Mouse (Mus musculus): ENCODE measurements around the gene Cntnap2. TPM values are rescaled to one million over a fixed set of nuclear protein-coding genes. Genes with fewer than 3 reads are reported as not detected.
"Not testable (repeated sequence)": the region's sequence is repeated elsewhere in the genome, so short reads cannot be mapped to it uniquely, and the experiment has no call there.

Cntnap2 gene
- total RNA-seq, 2 experiments from 2014 or later, result 121 to 130 TPM

GRCm38 (mm10) chr6:47256227-47256887, 2197.2 kb downstream of the Cntnap2 start:
- no peak for DNase-seq

DNA sequence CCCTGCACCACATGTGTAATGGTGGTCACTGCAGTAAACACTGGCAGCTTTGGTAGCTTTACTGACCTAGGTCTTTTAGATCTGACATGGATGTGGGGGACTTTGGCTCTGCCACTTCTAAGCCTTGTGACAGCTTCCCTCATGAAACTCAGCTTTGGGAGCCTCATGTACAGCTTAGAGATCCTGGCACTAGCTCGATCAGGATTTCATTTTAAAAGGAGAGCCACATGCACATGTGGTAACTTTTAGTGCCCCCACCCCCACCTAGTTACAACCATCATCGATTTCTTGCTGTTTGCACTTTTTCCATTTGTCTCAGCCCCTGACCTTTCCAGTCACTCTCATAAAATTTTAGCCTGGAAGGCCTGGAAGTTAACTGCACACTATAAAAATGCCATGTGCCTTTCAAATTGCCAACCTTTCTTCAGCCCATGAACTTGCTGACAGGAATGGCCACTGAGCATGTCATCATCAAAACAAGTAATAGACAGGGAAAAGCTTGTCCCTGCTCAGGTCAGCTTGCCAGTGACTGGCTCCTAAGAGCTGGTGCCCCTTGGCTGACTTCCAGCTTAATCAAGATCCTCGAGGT, 2197.9 kb downstream of the Cntnap2 start:
- DNase-seq, result no peak

DNA sequence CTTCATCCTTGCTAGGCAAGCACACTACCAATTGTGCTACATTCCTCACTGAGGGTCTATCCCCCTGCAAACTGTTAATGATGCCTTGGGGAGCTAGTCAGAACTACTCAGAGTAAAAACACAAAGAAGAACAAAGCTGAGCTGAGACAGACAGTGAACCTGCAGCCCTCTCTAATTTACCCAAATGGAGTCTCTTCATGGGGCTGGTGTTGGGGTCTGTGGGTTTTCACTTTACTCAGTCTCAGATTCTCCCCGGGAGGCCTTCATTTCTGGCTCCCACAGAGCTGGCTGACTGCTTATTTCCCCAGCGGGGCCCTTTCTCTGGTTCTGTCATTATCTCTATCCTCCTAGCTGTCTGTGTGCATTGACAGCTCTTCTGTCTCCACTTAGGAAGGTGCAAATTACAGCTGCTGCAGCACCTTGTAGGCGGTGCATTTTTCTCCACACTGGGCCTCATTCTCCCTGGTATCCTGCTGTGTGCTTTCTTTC, 2200.5 kb downstream of the Cntnap2 start:
- DNase-seq, result no peak

- DNase-seq, result no peak
These were observed 2208.1 kb downstream of the Cntnap2 start for GRCm38 (mm10) chr6:47267236-47267635.

DNA sequence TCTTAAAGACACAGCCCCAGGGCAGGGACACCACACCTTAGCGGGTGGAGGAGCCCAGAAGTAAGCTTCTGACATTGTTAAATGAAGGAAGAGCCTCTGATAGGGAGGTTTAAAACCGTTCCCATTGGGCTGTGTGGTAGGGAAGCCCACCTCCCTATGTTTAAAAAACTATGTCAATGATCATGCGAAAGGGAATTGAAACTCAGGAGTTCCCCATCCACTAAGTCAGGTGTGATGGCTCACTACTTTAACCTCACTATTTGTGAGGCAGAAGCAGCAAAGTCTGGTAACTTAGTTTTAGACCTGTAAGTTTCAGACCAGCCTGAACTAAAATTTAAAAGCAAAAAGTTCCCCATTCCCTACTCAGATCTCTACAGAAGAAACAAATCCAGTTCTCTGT, 2210.3 kb downstream of the Cntnap2 start:
- DNase-seq, result no peak

DNA sequence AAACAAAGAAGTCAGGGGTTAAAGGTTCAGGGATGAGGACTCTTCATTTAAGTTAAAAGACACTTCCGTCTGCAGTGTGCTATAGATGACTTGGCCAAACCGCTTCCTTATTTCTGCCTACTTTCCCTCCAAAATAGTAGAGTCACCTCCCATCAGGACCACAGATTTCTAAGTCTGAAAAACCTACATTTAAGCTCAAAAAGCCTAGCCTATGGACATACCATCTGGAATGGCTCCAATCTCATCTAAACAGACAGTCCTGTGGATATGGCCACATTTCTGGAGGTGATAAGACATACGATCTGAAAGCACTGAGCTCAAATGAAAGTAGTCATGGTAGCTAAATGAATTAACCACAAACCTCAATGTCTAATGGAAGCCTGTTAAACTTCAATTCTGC, 2212.4 kb downstream of the Cntnap2 start:
- DNase-seq, result no peak

DNA sequence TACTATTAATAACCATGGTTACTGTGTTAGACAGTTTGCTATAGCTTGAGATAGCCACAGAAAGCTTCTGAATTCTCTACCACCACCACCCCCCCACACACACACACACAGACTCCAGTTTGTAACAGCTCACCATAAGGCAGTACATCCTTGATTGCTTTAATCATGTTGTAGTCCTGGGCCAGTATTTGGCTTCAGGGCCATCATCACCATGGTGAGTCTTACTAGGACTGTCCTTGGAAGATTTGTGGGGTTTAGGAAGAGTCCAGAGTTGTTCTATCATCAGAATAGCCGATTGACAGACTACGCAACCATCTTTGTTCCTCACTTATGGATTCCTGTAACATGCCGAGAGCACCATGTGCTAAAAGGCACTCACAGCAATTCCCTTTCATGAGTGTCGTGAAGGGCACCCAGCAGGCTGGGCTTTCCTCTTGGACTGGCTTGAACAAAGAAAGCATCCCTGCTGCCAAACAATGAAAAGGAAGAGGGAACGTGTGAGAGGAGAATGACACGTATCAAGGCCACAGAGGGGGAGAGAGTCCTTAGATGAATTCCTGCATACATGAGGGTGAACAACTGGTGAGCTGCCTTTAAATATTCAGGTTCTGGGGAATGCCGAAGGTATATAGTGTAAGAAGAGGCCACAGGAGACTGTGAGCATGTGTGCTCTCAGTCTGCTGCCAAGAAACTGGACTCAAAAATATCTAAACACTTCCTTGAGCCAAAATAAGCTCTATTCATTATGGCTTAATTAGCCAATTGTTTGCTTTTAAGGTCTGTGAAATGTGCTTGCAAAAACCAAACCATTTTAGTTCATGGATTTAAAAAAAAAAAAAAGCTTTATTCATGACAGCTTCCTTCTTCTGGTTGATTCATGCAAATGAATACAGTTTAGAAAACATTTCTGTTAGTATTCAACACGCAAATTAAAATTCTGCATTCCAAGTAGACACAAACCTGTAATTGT, 2213.7 kb downstream of the Cntnap2 start:
- DNase-seq, result no peak

DNA sequence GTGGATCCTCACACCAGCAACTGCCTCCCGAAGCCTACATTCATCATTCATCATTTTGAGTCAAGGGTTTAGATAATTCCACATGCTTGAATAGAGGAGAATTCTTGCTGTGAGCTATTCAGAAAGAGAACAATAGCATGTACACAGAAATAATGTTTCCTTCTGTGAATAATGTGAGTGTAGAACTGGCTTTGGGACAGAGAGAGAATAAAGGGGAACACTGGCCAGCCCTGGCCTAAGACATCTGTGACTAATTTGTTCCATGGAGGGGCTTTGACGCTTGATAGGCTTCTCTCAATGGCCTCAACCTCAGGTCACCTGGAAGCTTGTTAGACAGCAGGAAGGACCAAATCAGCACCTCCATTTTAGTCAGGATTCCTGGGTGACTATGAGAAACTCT, 2215.9 kb downstream of the Cntnap2 start:
- no peak for DNase-seq

GRCm38 (mm10) chr6:47279183-47279582, 2220.0 kb downstream of the Cntnap2 start:
- DNase-seq, result no peak

GRCm38 (mm10) chr6:47281584-47281983, 2222.4 kb downstream of the Cntnap2 start:
- no peak for DNase-seq

GRCm38 (mm10) chr6:47284794-47285193, 2225.6 kb downstream of the Cntnap2 start:
- no peak for DNase-seq

DNA sequence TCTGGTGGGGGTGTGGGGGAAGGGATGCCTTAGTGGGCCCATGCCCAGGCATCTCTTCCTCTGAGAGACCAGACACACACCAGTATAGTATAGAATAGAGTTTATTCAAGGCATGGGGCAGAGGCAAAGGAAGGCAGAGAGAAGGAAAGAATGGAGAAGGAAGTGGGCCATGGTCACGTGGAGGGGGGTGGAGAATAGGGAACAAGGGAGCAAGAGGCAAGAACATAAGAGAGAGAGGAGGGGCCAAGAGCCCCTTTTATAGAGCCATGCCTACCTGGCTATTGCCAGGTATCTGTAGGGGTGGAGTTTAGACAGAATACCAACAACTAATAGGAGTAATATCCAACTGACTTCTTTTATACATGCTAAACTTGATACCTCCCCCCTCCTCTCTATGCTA, 2226.6 kb downstream of the Cntnap2 start:
- DNase-seq, result no peak

- not testable (repeated sequence) for DNase-seq
These were observed 2227.2 kb downstream of the Cntnap2 start for GRCm38 (mm10) chr6:47286247-47286967.

DNA sequence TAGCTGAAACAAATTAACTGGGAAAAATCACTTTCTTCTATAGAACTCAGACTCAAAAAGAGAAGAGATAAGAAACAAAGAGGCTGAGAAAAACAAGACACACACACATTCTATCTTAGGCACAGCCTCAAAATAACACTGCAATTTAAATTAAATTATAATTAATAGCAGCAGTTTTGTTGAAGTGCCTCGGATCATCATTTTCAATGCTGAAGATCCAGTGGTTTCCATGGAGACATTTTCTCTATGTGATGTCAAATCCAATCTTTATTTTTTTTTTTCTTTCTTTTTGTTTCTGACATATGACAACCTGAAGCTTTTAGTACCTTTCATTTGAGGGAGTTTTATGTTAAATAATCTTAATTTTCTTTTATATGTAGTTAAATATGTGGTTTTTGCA, 2228.6 kb downstream of the Cntnap2 start:
- DNase-seq, result no peak

GRCm38 (mm10) chr6:47291973-47292372, 2232.8 kb downstream of the Cntnap2 start:
- DNase-seq, result no peak

GRCm38 (mm10) chr6:47292437-47292836, 2233.3 kb downstream of the Cntnap2 start:
- DNase-seq, result no peak

DNA sequence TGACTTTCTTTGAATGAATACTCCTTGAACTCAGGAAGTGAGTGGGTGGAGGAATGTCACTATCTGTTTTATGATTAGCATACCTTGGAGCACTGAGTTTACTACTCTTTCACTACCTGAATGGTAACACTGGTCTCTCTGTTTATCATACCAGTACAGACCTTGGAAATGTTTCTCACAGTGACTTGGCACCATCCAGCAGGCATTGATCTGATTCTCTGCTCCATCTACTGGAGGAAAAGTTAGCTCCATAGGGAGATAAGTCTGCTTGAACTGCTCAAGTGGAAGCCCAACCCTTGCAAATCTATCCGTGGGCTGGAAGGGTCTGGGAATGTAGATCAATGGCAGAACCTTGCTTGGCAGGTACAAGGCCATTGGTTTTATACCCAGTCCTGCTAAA, 2235.3 kb downstream of the Cntnap2 start:
- DNase-seq, result no peak

DNA sequence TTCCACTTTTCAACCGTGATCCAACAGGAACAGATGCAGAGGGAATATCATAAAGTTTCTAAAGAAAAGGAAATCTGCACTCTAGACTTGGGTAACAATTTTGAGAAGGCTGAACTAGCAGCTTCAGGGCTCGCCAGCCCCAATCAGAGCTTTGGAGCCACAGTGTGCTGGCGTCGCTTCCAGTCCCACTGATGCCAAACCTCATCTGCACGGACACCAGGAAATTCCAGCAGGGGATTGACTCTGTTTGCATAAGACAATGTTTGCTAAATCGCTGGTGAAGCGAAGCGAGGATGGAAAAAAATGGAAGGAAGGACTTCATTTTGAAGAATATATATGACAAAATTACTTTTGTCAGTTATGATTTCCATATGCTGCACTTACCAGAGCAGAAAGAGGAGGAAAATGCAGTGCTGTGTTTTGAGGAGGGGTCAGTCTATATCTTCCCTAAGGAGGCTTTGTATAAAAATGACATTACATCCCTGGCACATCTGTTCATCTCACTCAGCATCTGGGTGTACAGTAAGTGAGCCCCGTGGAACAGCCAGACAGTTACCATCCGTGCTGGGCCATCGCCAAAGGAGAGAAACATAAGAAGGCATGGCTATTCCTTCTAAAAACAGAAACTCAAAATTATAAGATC, 2245.8 kb downstream of the Cntnap2 start:
- DNase-seq, result no peak

- DNase-seq, result no peak
These were observed 2247.1 kb downstream of the Cntnap2 start for GRCm38 (mm10) chr6:47306065-47306798.

DNA sequence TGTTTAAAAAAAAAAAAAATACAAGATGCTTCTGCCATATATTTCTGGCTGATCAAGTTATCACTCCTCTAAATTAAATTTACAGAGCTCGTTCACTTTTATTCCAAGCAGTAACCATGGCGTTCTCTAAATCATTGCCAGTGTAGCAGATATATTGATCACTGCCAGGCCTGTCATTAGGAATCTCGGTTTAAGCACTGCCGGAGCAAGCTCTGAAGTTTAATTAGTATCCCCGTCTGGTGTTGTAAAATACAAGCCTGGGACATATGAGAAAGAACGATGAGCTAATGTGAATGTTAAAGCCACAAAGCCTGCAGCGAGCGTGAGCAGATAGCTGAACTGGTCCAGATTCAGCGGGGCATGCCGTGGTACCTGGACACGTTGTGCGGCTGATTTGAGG, 2247.8 kb downstream of the Cntnap2 start:
- DNase-seq, result peak in 1 of 2 experiments; percentile 6

All from layer of hippocampus, postnatal 36 days (tissue).